Mouse (Mus musculus) frontal cortex, postnatal 36 days (tissue): ENCODE results near the gene Egfr.

Experiments used
- DNase-seq, 2 experiments: peaks; one replicate each; pipeline ENCODE4 v3.0.0; 2022; ENCODE audit warnings: low spot score in 2 of 2

Egfr gene

DNA sequence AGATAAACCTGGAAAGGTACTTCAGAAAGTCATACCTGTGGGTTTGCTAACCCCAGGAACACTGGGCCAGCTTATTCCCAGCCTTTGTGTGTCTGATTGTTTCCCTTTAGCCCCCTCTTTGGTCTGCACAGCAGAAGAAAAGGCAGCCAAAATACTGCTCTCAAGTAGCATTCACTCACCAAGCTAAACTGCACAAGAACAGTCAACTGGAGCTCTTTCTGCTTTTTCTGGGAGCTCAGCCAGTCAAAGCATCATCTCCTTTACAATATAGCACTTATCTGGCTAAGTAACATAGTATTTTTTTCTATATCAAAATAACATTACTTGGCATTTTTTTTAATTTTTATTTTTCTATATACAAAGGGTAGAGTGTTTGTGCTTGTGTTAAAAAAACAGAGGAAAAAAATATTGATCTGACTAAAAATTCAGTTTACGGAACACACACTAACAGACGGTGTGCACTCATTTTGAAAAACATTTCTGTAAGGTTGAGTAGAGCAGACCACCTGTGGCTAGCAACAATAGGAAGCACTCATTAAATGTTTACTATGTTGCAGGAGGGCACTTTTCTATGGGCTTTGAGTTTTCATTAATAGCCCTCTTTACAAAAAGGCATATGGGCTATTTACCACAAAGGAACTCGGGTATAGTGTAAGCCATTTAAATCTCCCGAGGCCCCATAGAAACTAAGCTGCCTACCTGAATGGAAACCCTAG, 72.0 kb downstream of the Egfr start:
- peak in 1 of 2 experiments; percentile 46 for DNase-seq

- DNase-seq, result no peak
Observed at GRCm38 (mm10) chr11:16829468-16829867, 77.5 kb downstream of the Egfr start.

DNA sequence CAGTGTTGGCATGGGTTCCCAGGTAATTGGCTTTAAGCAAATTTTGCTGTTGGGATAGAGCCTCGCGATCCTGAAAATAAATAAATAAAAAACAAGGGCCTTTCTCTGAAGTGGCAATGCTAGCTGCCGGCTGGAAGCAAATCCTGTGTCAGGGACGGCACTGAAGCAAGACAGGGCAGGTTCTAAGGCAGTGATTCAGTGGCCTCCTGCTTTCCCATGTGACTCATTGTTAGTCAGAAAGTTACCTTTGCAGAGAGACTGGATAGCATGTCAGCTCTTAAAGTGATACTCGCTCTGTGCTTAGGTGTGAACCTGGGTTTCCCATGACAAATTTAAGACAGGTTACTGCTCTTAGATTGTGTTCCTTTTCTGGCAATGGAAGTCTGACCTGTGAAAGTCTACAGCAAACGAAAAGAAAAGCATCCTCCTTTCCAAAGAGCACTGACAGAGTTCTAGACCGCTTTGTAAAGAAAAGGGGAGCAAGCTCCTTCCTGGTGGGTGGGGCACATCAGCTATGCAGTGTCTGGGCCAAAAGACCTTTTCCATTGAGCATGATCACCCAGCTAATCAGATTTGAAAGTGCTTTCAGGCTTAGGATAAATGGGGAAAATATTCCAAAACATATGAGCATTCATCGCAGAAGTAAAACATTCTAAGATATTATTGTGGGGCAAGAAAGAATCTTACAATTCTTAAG, 78.7 kb downstream of the Egfr start:
- no peak for DNase-seq

DNA sequence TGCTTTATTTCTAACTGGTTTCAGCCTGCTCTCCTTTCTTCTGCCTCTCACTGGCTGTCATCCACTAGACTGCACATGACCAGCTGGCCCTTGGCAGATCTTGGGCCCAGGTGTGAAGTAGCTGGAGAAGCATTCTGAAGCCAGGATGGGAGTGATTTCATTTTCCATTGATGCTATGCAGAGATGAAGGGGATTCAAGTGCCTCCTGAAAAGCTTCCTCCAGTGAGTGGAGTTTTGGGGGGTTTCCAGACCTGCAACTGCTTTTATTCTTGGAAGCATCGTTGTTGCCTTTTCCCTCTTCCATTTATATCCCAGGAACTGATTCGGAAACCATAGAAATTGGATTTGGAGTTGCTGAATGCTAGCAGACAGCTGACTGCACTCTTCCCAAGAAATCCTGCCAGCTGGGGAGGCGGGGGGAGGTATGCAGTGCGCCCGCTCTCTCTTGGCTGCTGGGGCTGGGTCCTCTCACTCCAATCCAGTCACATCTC, 80.0 kb downstream of the Egfr start:
- DNase-seq, result peak in 1 of 2 experiments; percentile 42

DNA sequence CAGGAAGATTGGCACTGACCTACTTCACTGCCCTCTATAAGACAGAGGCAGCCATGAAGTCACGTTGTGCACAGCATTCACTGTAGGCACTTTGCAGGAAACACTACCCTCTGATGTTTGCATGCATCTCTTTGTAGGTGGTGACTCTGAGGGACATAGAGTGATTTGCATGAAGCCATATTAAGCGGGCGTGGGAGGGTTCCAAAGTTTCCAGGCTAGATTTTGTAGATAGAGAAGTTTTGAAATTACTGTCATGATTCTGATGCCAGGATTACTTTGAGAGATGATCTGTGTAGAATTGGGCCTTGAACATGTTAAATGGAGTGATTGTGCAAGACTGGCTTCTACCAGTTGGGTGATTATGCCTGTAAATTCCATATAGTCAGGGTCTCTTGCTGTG, 86.8 kb downstream of the Egfr start:
- DNase-seq, result no peak

DNA sequence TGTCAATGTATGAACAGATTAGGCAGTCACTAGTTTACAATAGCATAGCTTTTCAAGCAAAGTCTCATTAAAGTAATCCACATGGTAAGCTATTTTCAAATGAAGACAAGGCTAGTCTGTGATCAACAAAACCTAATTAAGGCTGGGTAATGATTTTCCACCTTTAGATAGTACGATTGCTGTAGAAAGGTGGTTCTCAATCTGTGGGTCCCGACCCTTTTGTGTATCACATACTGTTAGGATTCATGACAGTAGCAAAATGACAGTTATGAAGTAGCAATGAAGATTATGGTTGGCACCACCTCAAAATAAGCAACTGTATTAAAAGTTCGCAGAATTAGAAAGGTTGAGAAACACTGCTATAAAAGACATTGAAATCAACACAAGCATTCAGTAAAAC, 90.9 kb downstream of the Egfr start:
- no peak for DNase-seq

DNA sequence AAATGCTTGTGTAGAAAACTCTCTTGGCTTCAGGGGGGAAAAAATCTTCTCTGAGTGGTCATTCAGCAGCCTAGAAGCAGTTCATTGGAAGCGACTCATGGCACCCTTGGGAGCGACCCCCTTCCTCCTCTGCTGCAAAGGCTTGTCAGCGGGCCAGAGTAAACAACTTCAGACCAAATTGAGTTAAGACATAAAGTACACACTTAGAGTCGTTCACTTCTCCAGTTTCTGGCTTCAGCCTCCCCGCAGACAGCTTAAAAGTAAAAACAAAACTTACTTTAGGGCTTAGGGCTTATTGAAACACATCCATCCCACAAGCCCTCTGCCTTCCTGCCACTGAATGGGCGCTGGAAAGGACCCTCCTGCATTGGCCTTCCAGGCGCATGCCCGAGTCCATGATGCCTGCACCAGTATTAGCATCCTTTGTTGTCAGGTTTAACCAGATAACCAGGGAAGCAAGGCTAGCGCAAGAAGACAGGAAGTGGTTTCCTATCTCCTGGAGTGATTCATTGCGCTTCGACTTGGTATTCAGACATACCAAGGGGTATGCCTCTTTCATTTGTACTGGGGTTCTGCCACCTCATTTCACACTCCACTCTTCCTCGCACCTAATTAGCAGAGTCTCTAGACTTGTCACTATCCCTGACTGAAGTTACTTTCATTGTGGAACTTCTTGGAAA, 92.0 kb downstream of the Egfr start:
- DNase-seq, result no peak

DNA sequence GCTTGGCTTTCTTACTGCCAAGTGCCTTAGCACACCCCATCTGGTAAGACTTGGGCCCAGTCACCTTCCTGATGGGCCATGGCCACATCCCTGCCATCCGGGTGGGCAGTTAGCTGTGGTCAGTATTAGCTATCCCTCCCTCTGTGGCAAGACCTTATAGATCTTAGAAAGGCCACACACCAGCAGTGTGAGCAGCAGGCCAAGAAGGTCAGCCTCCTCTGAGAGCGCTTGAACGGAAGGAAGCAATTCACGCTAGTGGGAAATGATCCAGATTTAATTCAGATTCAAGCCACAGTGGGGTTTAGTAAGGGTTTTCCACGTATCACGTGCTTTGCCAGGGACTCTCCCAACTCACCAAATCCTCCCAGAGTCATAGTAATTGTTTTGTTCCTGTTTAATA, 96.9 kb downstream of the Egfr start:
- no peak for DNase-seq

GRCm38 (mm10) chr11:16851361-16851760, 99.4 kb downstream of the Egfr start:
- DNase-seq, result no peak

DNA sequence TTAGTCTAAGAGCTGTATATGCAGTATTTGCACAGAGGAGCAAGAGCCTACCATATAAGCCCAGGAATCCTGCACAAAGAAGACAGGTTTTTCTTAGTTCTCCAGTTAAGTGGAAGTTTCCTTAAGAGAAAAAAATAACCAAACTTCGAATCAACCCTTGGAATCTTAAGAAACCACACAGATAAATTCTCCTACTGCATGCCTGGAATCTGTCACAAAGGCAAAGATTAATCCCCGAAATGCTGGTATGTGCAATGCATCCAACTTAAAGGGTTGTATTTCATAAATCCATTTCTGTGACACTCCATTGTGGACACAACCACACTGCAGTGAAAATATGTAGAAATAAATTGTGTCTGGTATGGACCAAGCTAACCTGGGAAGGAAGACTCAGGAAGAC, 102.1 kb downstream of the Egfr start:
- DNase-seq, result no peak

DNA sequence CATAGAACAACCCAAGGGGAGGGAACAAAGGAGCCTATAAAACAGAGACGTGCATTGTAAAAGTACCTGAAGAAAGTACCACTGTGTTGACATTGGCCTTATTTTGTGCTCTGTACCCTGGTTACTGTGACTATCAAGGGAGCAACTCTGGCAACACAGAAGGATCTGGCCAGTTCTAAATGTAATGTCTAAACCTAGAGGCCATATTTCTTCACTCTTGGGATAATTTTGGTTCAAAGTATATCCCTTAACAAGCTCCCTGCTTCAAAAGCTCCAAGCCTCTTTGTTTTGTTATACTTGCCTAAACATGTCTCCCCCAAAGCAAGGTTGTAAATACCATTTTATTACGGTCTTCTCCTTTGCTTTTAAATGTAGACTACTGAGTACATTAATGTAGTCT, 105.3 kb downstream of the Egfr start:
- no peak for DNase-seq

DNA sequence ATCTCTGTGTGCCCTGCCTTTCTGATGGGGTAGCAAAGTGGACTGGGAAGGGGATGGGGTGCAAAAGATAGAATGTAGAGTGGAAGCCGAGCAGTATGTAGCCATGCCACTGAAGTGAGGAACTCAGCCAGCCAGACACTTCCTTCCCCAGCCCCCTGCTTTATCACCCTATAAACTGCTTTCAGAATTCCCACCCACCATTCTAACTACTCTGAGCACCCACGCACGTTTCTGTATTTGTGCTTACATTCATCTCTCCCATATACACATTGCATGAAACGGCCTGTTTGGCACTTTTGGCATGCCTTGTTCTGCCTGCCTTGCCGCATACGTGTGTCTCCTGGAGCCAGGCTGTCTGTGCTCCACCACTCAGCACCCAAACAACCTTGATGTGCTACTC, 109.0 kb downstream of the Egfr start:
- DNase-seq, result peak; percentile 30 to 48

- no peak for DNase-seq
Observed at GRCm38 (mm10) chr11:16863547-16863946, 111.5 kb downstream of the Egfr start.

DNA sequence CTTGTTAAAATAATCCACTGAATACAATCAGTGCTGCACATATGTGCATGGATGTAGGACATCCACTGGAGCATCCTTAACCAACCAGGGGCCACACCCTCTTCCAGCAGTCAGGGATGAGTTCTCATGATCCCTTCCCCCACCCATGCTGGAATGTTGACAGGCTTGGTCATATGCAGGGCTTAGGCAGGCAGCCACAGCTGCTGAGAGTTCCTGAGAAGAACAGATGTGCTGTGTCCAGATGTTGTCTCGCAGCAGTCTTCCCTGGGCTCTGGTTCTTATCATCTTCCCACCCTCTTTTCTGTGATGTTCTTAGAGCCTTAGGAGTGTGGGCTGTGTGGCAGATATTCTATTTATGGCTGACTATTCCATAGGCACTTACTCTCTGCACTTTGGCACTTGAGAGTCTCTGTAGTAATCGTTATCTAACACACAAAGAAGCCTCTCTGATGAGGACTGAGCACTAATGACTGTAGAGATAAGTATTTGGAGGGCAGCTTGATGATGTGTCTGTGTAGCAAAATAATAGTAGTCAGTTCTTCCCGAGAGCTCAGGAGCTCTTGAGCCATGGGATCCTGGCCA, 113.1 kb downstream of the Egfr start:
- DNase-seq, result no peak

DNA sequence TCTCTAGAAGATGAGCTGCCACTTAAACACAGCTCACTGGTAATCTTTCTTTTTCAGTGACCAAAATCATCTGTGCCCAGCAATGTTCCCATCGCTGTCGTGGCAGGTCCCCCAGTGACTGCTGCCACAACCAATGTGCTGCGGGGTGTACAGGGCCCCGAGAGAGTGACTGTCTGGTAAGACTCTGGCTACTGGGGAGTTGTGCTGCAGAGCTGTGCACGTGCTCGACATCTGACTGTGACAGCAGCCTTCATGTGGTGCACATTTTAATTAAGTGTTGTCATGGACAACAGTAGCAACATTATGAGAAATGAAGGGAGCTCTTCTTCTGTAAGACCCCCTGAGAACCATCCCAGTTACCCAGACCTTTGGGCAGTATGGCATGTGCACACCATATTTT, 116.0 kb downstream of the Egfr start:
- DNase-seq, result no peak

DNA sequence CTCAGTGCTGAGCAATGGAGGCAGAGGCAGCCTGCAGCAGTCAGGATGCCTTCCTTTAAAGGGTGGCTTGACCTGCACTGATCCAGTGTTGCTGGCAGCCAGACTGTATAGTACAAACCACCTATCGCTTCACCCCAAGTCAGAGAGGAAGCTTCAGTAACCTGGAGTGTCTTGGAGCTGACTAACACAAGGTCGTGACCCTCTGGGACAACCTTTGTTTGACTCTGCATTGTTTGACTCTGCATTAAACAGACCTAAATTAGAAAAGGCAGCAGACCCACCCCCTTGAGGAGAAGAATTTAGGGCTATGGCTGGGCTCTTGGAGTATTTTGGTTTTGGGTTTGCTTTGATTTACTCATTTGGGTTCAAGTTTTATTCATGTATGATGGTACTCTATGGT, 117.5 kb downstream of the Egfr start:
- no peak for DNase-seq

GRCm38 (mm10) chr11:16871120-16871519, 119.1 kb downstream of the Egfr start:
- no peak for DNase-seq

- DNase-seq, result no peak
Observed at GRCm38 (mm10) chr11:16877676-16878378, 125.8 kb downstream of the Egfr start.

GRCm38 (mm10) chr11:16881932-16882331, 129.9 kb downstream of the Egfr start:
- no peak for DNase-seq

DNA sequence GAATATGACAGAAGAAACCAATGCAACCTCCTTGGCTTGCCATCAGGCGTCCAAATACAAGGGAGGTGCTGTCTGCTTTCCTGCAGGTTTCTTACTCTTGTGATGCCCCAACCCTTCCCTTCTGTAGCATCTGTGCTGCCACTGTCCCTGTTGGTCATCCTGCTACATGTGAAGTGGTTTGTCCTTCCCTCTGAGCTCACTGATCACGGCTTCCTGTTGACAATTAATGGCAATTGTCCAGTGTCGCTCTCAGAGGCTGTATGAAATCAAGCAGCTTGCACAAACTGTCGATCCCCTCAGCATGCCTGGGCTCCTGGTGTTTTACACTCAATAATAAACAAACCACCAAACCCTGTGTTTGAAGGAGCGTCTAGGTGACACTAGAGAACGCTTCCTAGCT, 134.1 kb downstream of the Egfr start:
- DNase-seq, result no peak

DNA sequence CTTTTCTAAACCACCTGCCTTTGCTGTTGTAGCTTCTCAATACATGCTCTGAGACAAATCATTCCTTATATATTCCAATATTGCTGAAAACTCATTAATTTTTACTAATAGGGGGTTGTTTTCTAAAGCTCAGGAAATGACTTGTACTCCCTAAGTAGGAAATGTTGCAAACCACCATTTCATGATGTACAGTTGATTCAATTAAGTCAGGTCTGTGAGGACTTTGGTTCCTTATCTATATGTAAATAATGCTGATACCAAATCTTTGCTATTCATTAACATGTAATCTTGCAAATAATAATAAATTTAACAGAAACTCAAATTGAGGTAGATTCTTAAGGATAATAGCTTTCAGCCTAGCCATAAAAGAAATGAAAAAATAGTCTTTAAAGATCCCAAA, 136.1 kb downstream of the Egfr start:
- DNase-seq, result no peak
